Mouse (Mus musculus) C2C12 (cell line): ENCODE data around the gene C330021F23Rik. TPM values are rescaled to one million over a fixed set of nuclear protein-coding genes. Genes with fewer than 3 reads are reported as not detected.

ENCODE experiments used
- H3K27me3 ChIP-seq: one replicate; pipeline ENCODE4 v1.6.1; 2011; ENCODE audit not compliant: control insufficient read depth, insufficient read depth, insufficient read length
- H3K36me3 ChIP-seq: one replicate; pipeline ENCODE4 v1.6.1; 2011; ENCODE audit not compliant: control insufficient read depth, insufficient read depth
- H3K4me3 ChIP-seq: one replicate; pipeline ENCODE4 v1.5.1; 2011; ENCODE audit warnings: mild to moderate bottlenecking, control low read depth; ENCODE audit not compliant: poor library complexity, insufficient read depth, severe bottlenecking
- H3K79me2 ChIP-seq: one replicate; pipeline ENCODE4 v1.6.1; 2011; ENCODE audit not compliant: control insufficient read depth, insufficient read depth
- H3K79me3 ChIP-seq: one replicate; pipeline ENCODE4 v1.6.1; 2011; ENCODE audit warnings: low read depth, control low read depth
- H3ac ChIP-seq: one replicate; pipeline ENCODE3; 2011; ENCODE audit warnings: low read depth; ENCODE audit not compliant: control insufficient read depth, insufficient read length
- CEBPB ChIP-seq: IDR thresholded peaks from one replicate; pipeline ENCODE4 v1.6.1; 2011; ENCODE audit warnings: low read depth, mild to moderate bottlenecking, control low read depth, moderate library complexity
- CTCF ChIP-seq: IDR thresholded peaks from one replicate; pipeline ENCODE4 v1.5.1; 2011; ENCODE audit not compliant: control insufficient read depth, insufficient read depth, insufficient read length
- FOSL1 ChIP-seq: IDR thresholded peaks from one replicate; pipeline ENCODE4 v1.8.0; 2011; ENCODE audit warnings: mild to moderate bottlenecking, low read length; ENCODE audit not compliant: poor library complexity, insufficient read depth, severe bottlenecking
- MAX ChIP-seq: IDR thresholded peaks from one replicate; pipeline ENCODE4 v1.6.1; 2011; ENCODE audit warnings: mild to moderate bottlenecking, control low read depth
- MYOD1 ChIP-seq: IDR thresholded peaks from one replicate; pipeline ENCODE4 v1.6.1; 2011; ENCODE audit warnings: low read depth; ENCODE audit not compliant: control insufficient read depth, insufficient read length
- MYOG ChIP-seq: IDR thresholded peaks from one replicate; pipeline ENCODE4 v1.6.1; 2011; ENCODE audit not compliant: control insufficient read depth, insufficient read length; ENCODE audit errors: extremely low read depth
- USF1 ChIP-seq: IDR thresholded peaks from one replicate; pipeline ENCODE4 v1.6.1; 2011; ENCODE audit warnings: low read depth, mild to moderate bottlenecking, control low read depth, moderate library complexity
- polyA plus RNA-seq: library from polyadenylated mRNA; unstranded; fragments of >200 nt; fragmentation: generic; extraction: Trizol; gene quantifications from one replicate; pipeline ENCODE4 v1.2.1, GENCODE M21; 2012; ENCODE audit warnings: missing spikeins

Gene C330021F23Rik
- polyA plus RNA-seq, 1 experiment: not detected

GRCm38 (mm10) chr8:3536940-3537339 lies 30.9 kb upstream of the C330021F23Rik start:
- Histone ChIP-seq H3K27me3 (no peaks in the 10 kb centered on the region), H3K36me3 (peaks cover 16% of the 10 kb centered on the region), H3K4me3 (no peak overlapping the region), H3ac (no peak overlapping the region), H3K79me3 (no peaks in the 10 kb centered on the region), H3K79me2 (no peaks in the 10 kb centered on the region)
- TF ChIP-seq USF1 (no peak), CTCF (no peak), FOSL1 (no peak), MYOD1 (no peak)

- peaks cover 12% of the 10 kb centered on the region for H3K36me3 ChIP-seq
- no peaks in the 10 kb centered on the region for H3K79me3 ChIP-seq
- H3ac ChIP-seq: no peak overlapping the region
- no peak for TF ChIP-seq USF1
- TF ChIP-seq FOSL1: no peak
- no peak for TF ChIP-seq CEBPB
- no peak for TF ChIP-seq MAX
- TF ChIP-seq MYOD1: no peak
- no peak for TF ChIP-seq MYOG
- TF ChIP-seq CTCF: no peak
- H3K79me2 ChIP-seq: no peaks in the 10 kb centered on the region
- no peaks in the 10 kb centered on the region for H3K27me3 ChIP-seq
- H3K4me3 ChIP-seq: no peak overlapping the region
Observed at GRCm38 (mm10) chr8:3537666-3538065, 30.1 kb upstream of the C330021F23Rik start.

- H3ac ChIP-seq: no peak overlapping the region
Observed at GRCm38 (mm10) chr8:3539146-3539545, 28.6 kb upstream of the C330021F23Rik start.

GRCm38 (mm10) chr8:3540076-3540475 lies 27.7 kb upstream of the C330021F23Rik start:
- TF ChIP-seq CEBPB (no peak), CTCF (no peak), MYOG (no peak), FOSL1 (no peak), USF1 (no peak), MAX (no peak), MYOD1 (no peak)
- Histone ChIP-seq H3K79me3 (no peaks in the 10 kb centered on the region), H3K79me2 (no peaks in the 10 kb centered on the region), H3K27me3 (no peaks in the 10 kb centered on the region), H3K4me3 (no peak overlapping the region), H3K36me3 (peaks cover 22% of the 10 kb centered on the region), H3ac (no peak overlapping the region)

More at GRCm38 (mm10) chr8:3539146-3539545, 28.6 kb upstream of the C330021F23Rik start:
- no peak overlapping the region for H3K4me3 ChIP-seq
- TF ChIP-seq CTCF (no peak), MAX (no peak), CEBPB (no peak), USF1 (no peak), MYOD1 (no peak), FOSL1 (no peak), MYOG (no peak)
- peaks cover 21% of the 10 kb centered on the region for H3K36me3 ChIP-seq
- H3K79me2 ChIP-seq: no peaks in the 10 kb centered on the region
- H3K79me3 ChIP-seq: no peaks in the 10 kb centered on the region
- H3K27me3 ChIP-seq: no peaks in the 10 kb centered on the region

DNA sequence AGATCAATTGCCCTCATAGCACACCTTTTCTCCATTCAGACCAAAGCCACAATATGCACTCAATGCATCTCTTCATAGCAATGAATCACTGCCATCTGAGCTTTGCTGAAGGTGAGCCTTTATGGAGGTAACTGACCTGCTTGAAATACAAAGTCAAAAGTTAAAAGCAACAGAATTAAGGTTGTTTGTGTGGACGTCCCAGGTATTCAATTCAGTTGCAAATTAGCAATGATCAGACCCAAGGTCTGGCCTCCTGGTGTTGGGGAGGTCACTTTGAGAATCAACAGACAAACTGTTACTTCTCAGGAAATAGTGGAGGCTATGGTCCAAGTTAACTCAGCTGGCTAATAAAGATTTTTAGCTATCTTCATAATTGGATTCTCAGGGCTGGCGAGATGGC lies 21.3 kb upstream of the C330021F23Rik start:
- Histone ChIP-seq H3K27me3 (no peaks in the 10 kb centered on the region), H3ac (no peak overlapping the region), H3K79me2 (no peaks in the 10 kb centered on the region), H3K4me3 (no peak overlapping the region), H3K79me3 (no peaks in the 10 kb centered on the region), H3K36me3 (peaks cover 9% of the 10 kb centered on the region)
- no peak for TF ChIP-seq MAX
- no peak for TF ChIP-seq MYOG
- no peak for TF ChIP-seq CEBPB
- no peak for TF ChIP-seq FOSL1
- TF ChIP-seq MYOD1: no peak
- TF ChIP-seq CTCF: no peak
- TF ChIP-seq USF1: no peak

- no peaks in the 10 kb centered on the region for H3K36me3 ChIP-seq
- TF ChIP-seq MYOG: no peak
- no peak for TF ChIP-seq CTCF
- no peak for TF ChIP-seq FOSL1
- no peak for TF ChIP-seq MAX
- no peaks in the 10 kb centered on the region for H3K79me3 ChIP-seq
- no peaks in the 10 kb centered on the region for H3K79me2 ChIP-seq
- H3ac ChIP-seq: no peak overlapping the region
- H3K4me3 ChIP-seq: no peak overlapping the region
- no peaks in the 10 kb centered on the region for H3K27me3 ChIP-seq
Observed at GRCm38 (mm10) chr8:3552240-3552639, 15.6 kb upstream of the C330021F23Rik start.
